Mouse (Mus musculus) telencephalon, adult 2 months (tissue): ENCODE measurements at regions not wholly inside any gene's neighbourhood (a gene's known extent, or its start where the extent isn't known, plus 50 kb on each side); places are given as distances from the start of the nearest gene placed in this dataset.

ENCODE experiments used
- DNase-seq: peaks from one replicate; pipeline ENCODE4 v3.0.0-alpha.2; 2011; ENCODE audit warnings: low read depth, low spot score

DNA sequence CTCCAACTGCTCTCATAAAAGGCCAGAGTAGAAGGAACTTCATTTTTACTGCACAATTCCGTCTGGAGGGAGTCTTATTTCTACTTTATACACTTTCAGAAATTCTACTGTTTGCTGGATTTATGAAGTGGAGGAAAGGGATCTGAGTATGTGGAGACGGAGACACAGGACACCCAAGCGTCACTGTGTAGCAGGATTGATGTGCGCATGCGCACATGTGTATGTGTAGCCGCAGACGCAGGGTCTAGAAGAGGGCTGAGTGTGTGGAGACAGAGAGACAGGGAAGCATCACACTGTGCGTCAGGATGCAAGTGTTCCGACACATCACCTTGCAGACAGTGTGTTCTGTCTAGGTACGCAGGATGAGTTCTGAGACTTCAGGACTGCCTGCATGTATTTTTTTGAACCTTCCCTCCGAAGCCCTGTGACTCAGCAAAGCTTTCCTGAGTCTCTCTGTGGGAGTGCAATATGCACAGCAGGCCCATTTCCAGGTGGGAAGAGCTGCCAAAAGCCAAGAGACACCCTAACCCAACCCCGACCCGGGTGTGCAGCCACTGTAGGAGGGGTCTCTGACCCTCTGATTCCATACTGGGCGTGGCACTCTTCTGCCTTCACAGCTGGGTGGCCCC lies 67.1 kb upstream of the Fam19a5 start:
- DNase-seq = no peak

DNA sequence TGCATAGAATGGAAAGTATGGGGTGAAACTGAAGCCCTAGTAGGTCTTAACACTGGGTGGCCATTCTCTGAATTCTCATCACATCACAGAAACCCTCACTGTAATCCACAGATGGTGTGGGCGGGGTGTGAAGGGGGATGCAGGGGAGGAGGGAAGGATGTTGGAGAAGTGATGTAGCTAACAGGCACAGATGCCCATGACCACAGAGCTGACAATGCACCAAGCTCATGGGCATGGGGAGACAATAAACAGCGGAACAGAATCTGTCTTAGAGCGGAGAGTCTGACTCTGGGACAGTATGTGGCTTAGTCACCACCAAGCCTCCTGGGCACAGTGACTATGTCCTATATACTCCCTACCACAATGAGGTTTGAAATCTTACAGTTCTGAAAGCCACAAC lies 63.3 kb upstream of the Fam19a5 start:
- DNase-seq = peak; percentile 23
